Mouse (Mus musculus): ENCODE data around the gene Spg7. TPM values are rescaled to one million over a fixed set of nuclear protein-coding genes. Genes with fewer than 3 reads are reported as not detected.
"Not testable (repeated sequence)": the region's sequence is repeated elsewhere in the genome, so short reads cannot be mapped to it uniquely, and the experiment has no call there.

The Spg7 gene
- polyA plus RNA-seq, 1 experiment = 65.1 TPM

GRCm38 (mm10) chr8:123025951-123026351, 36.8 kb upstream of the Spg7 start:
- TF ChIP-seq POLR2A (IDR thresholded peaks at IDR 0.05; ENCODE audit: borderline replicate concordance, low read depth, low read length) = no peak
- no peak for TF ChIP-seq CTCF (IDR thresholded peaks at IDR 0.05; ENCODE audit: low read depth, low read length)
- H3K4me3 ChIP-seq (ENCODE audit: insufficient read depth, low read length) = no peak overlapping the region
- peak overlapping the region; percentile 3 for H3K27ac ChIP-seq (ENCODE audit: insufficient read depth, low read depth, low read length)
- H3K4me1 ChIP-seq (ENCODE audit: control insufficient read depth, insufficient read depth, low read length) = peaks cover 71% of the 10 kb centered on the region

GRCm38 (mm10) chr8:123027786-123028185, 35.0 kb upstream of the Spg7 start:
- TF ChIP-seq POLR2A (IDR thresholded peaks at IDR 0.05; ENCODE audit: borderline replicate concordance, low read depth, low read length) = no peak
- no peak for TF ChIP-seq CTCF (IDR thresholded peaks at IDR 0.05; ENCODE audit: low read depth, low read length)
- peaks cover 70% of the 10 kb centered on the region for H3K4me1 ChIP-seq (ENCODE audit: control insufficient read depth, insufficient read depth, low read length)
- peak overlapping the region; percentile 29 for H3K4me3 ChIP-seq (ENCODE audit: insufficient read depth, low read length)
- peak overlapping the region; percentile 78 for H3K27ac ChIP-seq (ENCODE audit: insufficient read depth, low read depth, low read length)

DNA sequence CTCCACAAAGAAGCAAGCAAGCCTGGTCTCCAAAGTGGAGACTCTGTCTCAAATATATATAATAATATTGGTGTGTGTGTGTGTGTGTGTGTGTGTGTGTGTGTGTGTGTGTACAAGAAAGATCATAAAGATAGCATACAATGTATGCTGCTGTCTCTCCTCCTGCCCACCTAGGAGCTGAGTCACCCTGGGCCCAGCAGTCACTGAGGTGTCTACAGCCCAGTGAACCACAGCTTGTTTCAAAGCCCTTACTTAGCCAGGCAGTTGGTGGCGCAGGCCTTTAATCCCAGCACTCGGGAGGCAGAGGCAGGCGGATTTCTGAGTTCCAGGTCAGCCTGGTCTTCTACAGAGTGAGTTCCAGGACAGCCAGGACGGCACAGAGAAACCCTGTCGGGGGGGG, 32.7 kb upstream of the Spg7 start:
- not testable (repeated sequence) for H3K4me3 ChIP-seq (ENCODE audit: insufficient read depth, low read length); H3K27ac ChIP-seq (ENCODE audit: insufficient read depth, low read depth, low read length)
- peaks cover 74% of the 10 kb centered on the region for H3K4me1 ChIP-seq (ENCODE audit: control insufficient read depth, insufficient read depth, low read length)

DNA sequence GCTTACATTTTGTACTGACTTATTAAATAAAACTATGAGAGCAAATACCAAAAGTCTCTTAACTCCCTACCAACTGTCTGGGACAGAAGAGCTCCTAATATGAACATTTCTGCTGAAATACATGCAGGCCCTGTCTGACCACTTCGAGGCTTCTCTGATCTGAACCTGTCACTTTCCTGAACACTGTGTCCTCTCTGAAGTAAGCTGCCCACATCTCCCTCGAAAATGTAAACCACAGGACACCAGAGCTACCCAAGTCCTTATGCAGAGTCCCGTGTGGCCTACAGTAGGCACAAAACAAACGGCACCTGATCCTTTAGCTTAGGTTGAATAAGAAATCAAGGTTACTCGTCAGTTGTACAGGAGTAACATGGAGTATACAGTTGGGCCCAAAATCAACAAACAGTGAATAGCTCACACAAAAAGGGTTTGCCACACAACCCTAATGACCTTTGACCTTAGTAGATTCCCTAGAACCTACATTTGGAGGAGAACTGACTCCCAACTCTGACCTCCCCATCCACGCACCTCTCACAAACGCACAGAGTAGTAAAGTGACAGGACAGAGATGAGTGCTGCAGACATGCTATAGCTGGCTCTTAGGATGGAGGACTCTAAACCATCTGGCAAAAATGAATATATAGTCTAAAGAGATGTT, 31.3 kb upstream of the Spg7 start:
- Histone ChIP-seq H3K27ac (ENCODE audit: insufficient read depth, low read depth, low read length) (0 out of 2 replicates have a peak overlapping the region, but pooled peaks have one; percentile 1), H3K4me1 (ENCODE audit: control insufficient read depth, insufficient read depth, low read length) (peaks cover 74% of the 10 kb centered on the region), H3K4me3 (ENCODE audit: insufficient read depth, low read length) (no peak overlapping the region)
- TF ChIP-seq CTCF (IDR thresholded peaks at IDR 0.05; ENCODE audit: low read depth, low read length) (no peak), POLR2A (IDR thresholded peaks at IDR 0.05; ENCODE audit: borderline replicate concordance, low read depth, low read length) (no peak)

DNA sequence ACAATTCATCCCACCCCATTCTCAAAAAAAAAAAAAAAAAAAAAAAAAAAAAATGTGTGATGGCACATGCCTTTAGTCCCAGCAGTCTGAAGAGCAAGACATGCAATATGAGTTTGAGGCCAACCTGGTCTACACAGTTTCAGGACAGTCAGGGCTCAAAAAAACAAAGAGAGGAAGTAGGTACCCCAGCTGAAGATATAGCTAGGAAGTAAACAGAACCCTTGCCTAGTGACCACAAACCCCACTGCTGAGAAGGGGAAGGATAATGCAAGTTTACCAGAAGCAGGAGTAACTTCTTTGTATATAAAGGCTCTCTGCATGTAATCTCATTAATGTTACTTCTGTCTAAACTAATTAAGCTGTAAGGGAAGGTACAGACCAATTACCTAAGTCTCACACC, 30.0 kb upstream of the Spg7 start:
- no peak for TF ChIP-seq POLR2A (IDR thresholded peaks at IDR 0.05; ENCODE audit: borderline replicate concordance, low read depth, low read length)
- no peak for TF ChIP-seq CTCF (IDR thresholded peaks at IDR 0.05; ENCODE audit: low read depth, low read length)
- no peak overlapping the region for H3K4me3 ChIP-seq (ENCODE audit: insufficient read depth, low read length)
- H3K4me1 ChIP-seq (ENCODE audit: control insufficient read depth, insufficient read depth, low read length) = peaks cover 75% of the 10 kb centered on the region
- peak overlapping the region; percentile 87 for H3K27ac ChIP-seq (ENCODE audit: insufficient read depth, low read depth, low read length)

DNA sequence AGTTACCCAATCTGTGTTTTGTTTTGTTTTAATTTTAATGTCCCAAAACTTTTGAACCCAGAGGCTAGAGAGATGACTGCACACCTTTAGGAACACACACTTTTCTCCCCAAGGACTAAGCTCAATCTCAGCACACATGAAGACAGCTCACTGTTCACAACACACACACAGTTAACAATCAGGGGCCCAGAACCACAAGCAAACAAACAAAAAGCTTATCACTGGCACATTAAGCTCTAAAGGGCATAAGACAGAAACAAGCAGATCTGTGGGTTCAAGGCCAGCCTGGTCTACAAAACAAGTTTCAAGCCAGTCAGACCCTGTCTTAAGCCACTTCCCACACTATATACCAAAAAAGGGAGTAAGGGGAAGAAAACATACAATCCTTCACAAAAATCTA, 29.3 kb upstream of the Spg7 start:
- H3K4me3 ChIP-seq (ENCODE audit: insufficient read depth, low read length) = no peak overlapping the region; the same call in 1 of the 2 replicates

GRCm38 (mm10) chr8:123034171-123034570, 28.6 kb upstream of the Spg7 start:
- Histone ChIP-seq H3K4me3 (ENCODE audit: insufficient read depth, low read length) (peak overlapping the region; percentile 21; the same call in 1 of the 2 replicates), H3K27ac (ENCODE audit: insufficient read depth, low read depth, low read length) (peak overlapping the region; percentile 96), H3K4me1 (ENCODE audit: control insufficient read depth, insufficient read depth, low read length) (peaks cover 70% of the 10 kb centered on the region)
- TF ChIP-seq POLR2A (IDR thresholded peaks at IDR 0.05; ENCODE audit: borderline replicate concordance, low read depth, low read length) = no peak
- no peak for TF ChIP-seq CTCF (IDR thresholded peaks at IDR 0.05; ENCODE audit: low read depth, low read length)

More for the DNA sequence above, 29.3 kb upstream of the Spg7 start:
- Histone ChIP-seq H3K27ac (ENCODE audit: insufficient read depth, low read depth, low read length) (peak overlapping the region; percentile 96), H3K4me1 (ENCODE audit: control insufficient read depth, insufficient read depth, low read length) (peaks cover 73% of the 10 kb centered on the region)
- TF ChIP-seq POLR2A (IDR thresholded peaks at IDR 0.05; ENCODE audit: borderline replicate concordance, low read depth, low read length) = no peak
- TF ChIP-seq CTCF (IDR thresholded peaks at IDR 0.05; ENCODE audit: low read depth, low read length) = no peak

DNA sequence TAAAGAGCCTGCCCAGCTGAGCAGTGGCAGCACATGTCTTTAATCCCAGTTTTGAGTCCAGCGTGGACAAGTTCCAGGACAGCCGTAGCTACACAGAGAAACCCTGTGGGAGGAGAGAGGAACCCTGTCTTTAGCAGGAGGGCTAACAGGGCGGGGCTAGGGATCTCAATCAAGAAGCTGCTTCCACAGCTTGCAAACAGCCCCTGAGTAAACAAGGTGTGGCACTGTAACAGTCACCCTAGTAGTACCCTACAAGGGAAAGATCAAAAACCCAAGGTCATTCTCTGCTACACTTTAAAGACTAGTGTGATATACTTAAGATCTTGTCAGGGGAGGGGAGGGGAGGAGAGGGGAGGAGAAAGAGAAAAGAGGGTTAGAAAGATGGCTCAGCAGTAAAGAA, 25.8 kb upstream of the Spg7 start:
- TF ChIP-seq CTCF (IDR thresholded peaks at IDR 0.05; ENCODE audit: low read depth, low read length) = no peak
- no peak for TF ChIP-seq POLR2A (IDR thresholded peaks at IDR 0.05; ENCODE audit: borderline replicate concordance, low read depth, low read length)
- peak overlapping the region; percentile 50 for H3K27ac ChIP-seq (ENCODE audit: insufficient read depth, low read depth, low read length)

DNA sequence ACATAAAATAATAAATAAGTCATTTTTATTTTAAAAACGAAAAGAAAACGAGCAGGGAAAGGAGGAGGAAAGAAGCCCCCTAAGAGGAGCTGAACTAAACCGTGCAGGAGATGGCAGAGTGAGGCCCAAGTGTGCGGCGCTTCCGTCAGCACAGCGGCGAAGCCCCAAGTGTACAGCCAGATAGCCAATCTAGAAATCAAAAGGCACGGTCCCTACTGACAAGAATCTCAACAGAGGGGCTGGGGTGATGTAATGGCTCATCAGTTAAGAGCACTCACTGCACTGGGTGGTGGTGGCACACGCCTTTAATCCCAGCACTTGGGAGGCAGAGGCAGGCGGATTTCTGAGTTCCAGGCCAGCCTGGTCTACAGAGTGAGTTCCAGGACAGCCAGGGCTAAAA, 25.3 kb upstream of the Spg7 start:
- TF ChIP-seq POLR2A (IDR thresholded peaks at IDR 0.05; ENCODE audit: borderline replicate concordance, low read depth, low read length) = no peak
- no peak for TF ChIP-seq CTCF (IDR thresholded peaks at IDR 0.05; ENCODE audit: low read depth, low read length)
- no peak overlapping the region for H3K4me3 ChIP-seq (ENCODE audit: insufficient read depth, low read length)
- H3K27ac ChIP-seq (ENCODE audit: insufficient read depth, low read depth, low read length) = no peak overlapping the region; the same call in 1 of the 2 replicates
- H3K4me1 ChIP-seq (ENCODE audit: control insufficient read depth, insufficient read depth, low read length) = peaks cover 53% of the 10 kb centered on the region

More for the DNA sequence above, 25.8 kb upstream of the Spg7 start:
- no peak overlapping the region for H3K4me3 ChIP-seq (ENCODE audit: insufficient read depth, low read length)
- H3K4me1 ChIP-seq (ENCODE audit: control insufficient read depth, insufficient read depth, low read length) = peaks cover 59% of the 10 kb centered on the region

DNA sequence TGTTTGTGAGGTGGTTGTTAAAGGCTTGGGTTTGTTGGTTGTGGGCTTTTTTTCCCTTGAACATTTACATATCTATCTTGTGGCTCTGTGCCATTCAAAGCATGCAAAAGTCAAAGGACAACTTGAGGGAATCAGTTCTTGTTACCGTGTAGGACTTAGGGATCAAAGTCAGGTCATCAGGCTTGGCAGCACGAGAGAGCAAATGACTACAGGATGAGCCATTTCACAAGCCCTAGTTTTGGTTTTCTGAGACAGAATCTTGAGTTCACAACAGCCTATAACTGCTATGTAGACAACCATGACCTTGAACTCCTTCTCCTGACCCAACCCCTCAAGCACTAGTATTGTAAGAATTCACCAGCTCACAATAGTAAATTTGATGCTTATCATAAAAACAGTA, 24.4 kb upstream of the Spg7 start:
- TF ChIP-seq CTCF (IDR thresholded peaks at IDR 0.05; ENCODE audit: low read depth, low read length) = no peak
- no peak for TF ChIP-seq POLR2A (IDR thresholded peaks at IDR 0.05; ENCODE audit: borderline replicate concordance, low read depth, low read length)
- Histone ChIP-seq H3K4me3 (ENCODE audit: insufficient read depth, low read length) (no peak overlapping the region), H3K4me1 (ENCODE audit: control insufficient read depth, insufficient read depth, low read length) (peaks cover 50% of the 10 kb centered on the region), H3K27ac (ENCODE audit: insufficient read depth, low read depth, low read length) (no peak overlapping the region)

Data from bone marrow macrophage, adult 2 months (primary cell).